Mouse (Mus musculus): ENCODE measurements around the gene Bdnf.

- TF ChIP-seq POLR2A (IDR thresholded peaks at IDR 0.05; ENCODE audit: extremely low read depth, insufficient read depth, low read length) (no peak), CTCF (IDR thresholded peaks at IDR 0.05; ENCODE audit: extremely low read depth, insufficient read depth, low read length) (no peak)
Measured at GRCm38 (mm10) chr2:109735347-109735746, 60.8 kb downstream of the Bdnf start.

Data from cortical plate, adult 2 months (tissue).